Mouse (Mus musculus) forebrain, embryonic 14.5 days (tissue): ENCODE measurements around the gene Vcam1. TPM values are rescaled to one million over a fixed set of nuclear protein-coding genes. Genes with fewer than 3 reads are reported as not detected.

Experiments used
- ATAC-seq: fragments of 200-750 bp; cut with Nextera tagmentation; 2 replicates; pipeline ENCODE4 v1.8.0; 2017; ENCODE audit warnings: mild to moderate bottlenecking, moderate library complexity
- DNase-seq: peaks from one replicate; pipeline ENCODE4 v3.0.0-alpha.2; 2015; ENCODE audit warnings: low spot score
- H3K27ac ChIP-seq: fragments of 300-500 bp; sonication (generic); 2 replicates; pipeline ENCODE4 v1.5.1; 2014; ENCODE audit warnings: low read depth, mild to moderate bottlenecking, control low read depth, low read length, moderate library complexity
- H3K27me3 ChIP-seq: fragments of 300-500 bp; sonication (generic); replicated peaks from 2 replicates; pipeline ENCODE4 v1.6.1; 2014; ENCODE audit warnings: low read length, control low read depth, mixed read lengths; ENCODE audit not compliant: control insufficient read depth, insufficient read depth
- H3K36me3 ChIP-seq: fragments of 300-500 bp; sonication (generic); 2 replicates; pipeline ENCODE4 v1.6.1; 2014; ENCODE audit warnings: low read length, control low read depth; ENCODE audit not compliant: control insufficient read depth, insufficient read depth
- H3K4me1 ChIP-seq: fragments of 300-500 bp; sonication (generic); 2 replicates; pipeline ENCODE4 v1.6.1; 2014; ENCODE audit warnings: antibody characterized with exemption, low read length, control low read depth; ENCODE audit not compliant: control insufficient read depth, insufficient read depth
- H3K4me2 ChIP-seq: fragments of 300-500 bp; sonication (generic); 2 replicates; pipeline ENCODE4 v1.6.1; 2014; ENCODE audit warnings: mild to moderate bottlenecking, control low read depth, low read length
- H3K4me3 ChIP-seq: fragments of 300-500 bp; sonication (generic); 2 replicates; pipeline ENCODE4 v1.5.1; 2014; ENCODE audit warnings: low read depth, low read length, control low read depth
- H3K9ac ChIP-seq: fragments of 300-500 bp; sonication (generic); 2 replicates; pipeline ENCODE4 v1.6.1; 2014; ENCODE audit warnings: mild to moderate bottlenecking, low read length, control low read depth, moderate library complexity
- H3K9me3 ChIP-seq: fragments of 300-500 bp; sonication (generic); replicated peaks from 2 replicates; pipeline ENCODE4 v1.6.1; 2016; ENCODE audit warnings: low read length, control low read depth, mixed read lengths; ENCODE audit not compliant: control insufficient read depth
- whole genome bisulfite sequencing: fragments of 180-500 bp; shearing (Covaris S2); extraction: QIAGEN DNeasy Blood & Tissue Kit; methylation state at CpG from one replicate; pipeline ENCODE4 v1.1.7; 2014; 5-methylcytosine and 5-hydroxymethylcytosine counted together
- polyA plus RNA-seq: library from polyadenylated mRNA; unstranded; fragments of >200 nt; fragmentation: Nextera tagmentation; extraction: Ambion mirVana; gene quantifications from 2 replicates; pipeline ENCODE4 v1.2.1, GENCODE M21; 2014

Gene Vcam1
- polyA plus RNA-seq, 1 experiment from 2014 or later = 35.6 TPM

GRCm38 (mm10) chr3:116104866-116105647 lies 24.4 kb downstream of the Vcam1 start:
- peak overlapping the region; percentile 54 for H3K9ac ChIP-seq
- 6% methylated on average over 21 of the region's 21 CpGs for WGBS
- peak overlapping the region; percentile 26 for H3K4me3 ChIP-seq
- H3K27ac ChIP-seq = 0 out of 2 replicates have a peak overlapping the region, but pooled peaks have one; percentile 39
- peak; percentile 93 for DNase-seq
- peaks cover 4% of the 10 kb centered on the region; the same call in 1 of the 2 replicates for H3K4me1 ChIP-seq
- no peaks in the 10 kb centered on the region for H3K36me3 ChIP-seq
- ATAC-seq = peak; percentile 94
- peak overlapping the region; percentile 60 for H3K4me2 ChIP-seq
- no peaks in the 10 kb centered on the region for H3K27me3 ChIP-seq
- no peaks in the 10 kb centered on the region for H3K9me3 ChIP-seq

- Histone ChIP-seq H3K9ac (no peak overlapping the region), H3K9me3 (no peaks in the 10 kb centered on the region), H3K4me2 (peak overlapping the region; percentile 60; the same call in 1 of the 2 replicates), H3K4me3 (no peak overlapping the region), H3K4me1 (peaks cover 4% of the 10 kb centered on the region; the same call in 1 of the 2 replicates), H3K27ac (no peak overlapping the region), H3K36me3 (no peaks in the 10 kb centered on the region), H3K27me3 (no peaks in the 10 kb centered on the region)
- ATAC-seq (peak; percentile 47), DNase-seq (no peak)
- 10% methylated on average over 4 of the region's 4 CpGs for WGBS
Observed at GRCm38 (mm10) chr3:116104270-116104669, 25.2 kb downstream of the Vcam1 start.

GRCm38 (mm10) chr3:116100850-116101249 lies 28.6 kb downstream of the Vcam1 start:
- no peaks in the 10 kb centered on the region for H3K36me3 ChIP-seq
- no peak overlapping the region for H3K4me3 ChIP-seq
- H3K9ac ChIP-seq = no peak overlapping the region
- H3K27me3 ChIP-seq = no peaks in the 10 kb centered on the region
- 85% methylated on average over 1 of the region's 1 CpGs for WGBS
- no peaks in the 10 kb centered on the region for H3K9me3 ChIP-seq
- DNase-seq = peak; percentile 70
- no peak overlapping the region for H3K4me2 ChIP-seq
- ATAC-seq = no peak
- H3K4me1 ChIP-seq = peaks cover 4% of the 10 kb centered on the region; the same call in 1 of the 2 replicates
- H3K27ac ChIP-seq = no peak overlapping the region

GRCm38 (mm10) chr3:116095934-116096333 lies 33.6 kb downstream of the Vcam1 start:
- no peak for ATAC-seq
- Histone ChIP-seq H3K9me3 (0 out of 2 replicates have a peak, but pooled peaks cover 2% of the 10 kb centered on the region), H3K36me3 (no peaks in the 10 kb centered on the region), H3K27me3 (no peaks in the 10 kb centered on the region), H3K4me1 (no peaks in the 10 kb centered on the region), H3K4me3 (no peak overlapping the region), H3K27ac (no peak overlapping the region), H3K9ac (no peak overlapping the region), H3K4me2 (no peak overlapping the region)
- WGBS = 53% methylated on average over 3 of the region's 3 CpGs
- no peak for DNase-seq

DNA sequence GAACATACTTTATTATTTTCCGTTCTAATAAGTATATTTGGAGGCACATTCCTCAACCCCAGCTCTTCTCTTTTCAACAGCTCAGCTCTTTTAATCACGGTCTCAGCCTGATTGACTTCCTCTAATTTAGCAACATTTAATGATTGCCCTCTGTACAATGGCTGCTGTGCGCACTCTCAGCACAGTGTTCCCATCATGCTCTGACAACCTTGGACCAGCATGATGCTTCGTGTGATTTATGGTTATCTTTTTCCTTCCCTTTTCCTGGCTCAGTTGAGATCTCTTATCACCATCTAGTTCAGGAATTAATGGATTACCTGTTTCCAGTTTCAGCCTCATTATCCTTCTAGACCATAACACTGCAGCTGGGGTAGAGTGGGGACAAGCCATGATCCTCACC lies 34.2 kb downstream of the Vcam1 start:
- H3K9me3 ChIP-seq = 0 out of 2 replicates have a peak, but pooled peaks cover 2% of the 10 kb centered on the region
- DNase-seq = no peak
- no peaks in the 10 kb centered on the region for H3K27me3 ChIP-seq
- no peak overlapping the region for H3K27ac ChIP-seq
- no peaks in the 10 kb centered on the region for H3K4me1 ChIP-seq
- no peak overlapping the region for H3K4me2 ChIP-seq
- no peaks in the 10 kb centered on the region for H3K36me3 ChIP-seq
- 60% methylated on average over 4 of the region's 4 CpGs for WGBS
- H3K4me3 ChIP-seq = no peak overlapping the region
- no peak overlapping the region for H3K9ac ChIP-seq
- no peak for ATAC-seq

DNA sequence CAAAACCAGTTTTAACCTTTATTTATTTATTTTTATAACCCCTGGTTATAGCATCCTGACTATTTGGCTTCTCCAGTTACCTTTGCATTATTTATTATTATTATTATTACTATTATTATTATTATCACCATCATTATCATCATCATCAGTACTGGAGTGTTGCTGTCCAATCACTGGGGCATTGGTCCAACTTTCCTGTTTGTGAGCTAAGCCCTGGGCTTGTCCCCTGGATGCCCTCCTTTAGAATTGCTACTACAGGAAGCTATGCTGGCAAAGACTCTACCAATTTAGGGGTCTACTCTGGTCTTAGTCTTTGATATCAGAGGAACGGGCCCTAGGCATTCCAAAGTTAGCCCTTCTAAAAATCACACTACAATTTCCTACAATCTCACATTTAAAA lies 34.6 kb downstream of the Vcam1 start:
- Histone ChIP-seq H3K9ac (no peak overlapping the region), H3K4me2 (no peak overlapping the region), H3K27me3 (no peaks in the 10 kb centered on the region), H3K4me3 (no peak overlapping the region), H3K27ac (no peak overlapping the region), H3K36me3 (no peaks in the 10 kb centered on the region), H3K9me3 (0 out of 2 replicates have a peak, but pooled peaks cover 2% of the 10 kb centered on the region), H3K4me1 (no peaks in the 10 kb centered on the region)
- no peak for DNase-seq
- ATAC-seq = no peak
- 79% methylated on average over 1 of the region's 1 CpGs for WGBS

- ATAC-seq (no peak), DNase-seq (no peak)
- H3K36me3 ChIP-seq = no peaks in the 10 kb centered on the region
- no peak overlapping the region for H3K4me3 ChIP-seq
- H3K4me1 ChIP-seq = no peaks in the 10 kb centered on the region
- H3K4me2 ChIP-seq = no peak overlapping the region
- H3K9me3 ChIP-seq = 0 out of 2 replicates have a peak, but pooled peaks cover 2% of the 10 kb centered on the region
- 90% methylated on average over 2 of the region's 2 CpGs for WGBS
- no peak overlapping the region for H3K9ac ChIP-seq
- H3K27me3 ChIP-seq = no peaks in the 10 kb centered on the region
- no peak overlapping the region for H3K27ac ChIP-seq
Observed at GRCm38 (mm10) chr3:116094288-116094687, 35.2 kb downstream of the Vcam1 start.

DNA sequence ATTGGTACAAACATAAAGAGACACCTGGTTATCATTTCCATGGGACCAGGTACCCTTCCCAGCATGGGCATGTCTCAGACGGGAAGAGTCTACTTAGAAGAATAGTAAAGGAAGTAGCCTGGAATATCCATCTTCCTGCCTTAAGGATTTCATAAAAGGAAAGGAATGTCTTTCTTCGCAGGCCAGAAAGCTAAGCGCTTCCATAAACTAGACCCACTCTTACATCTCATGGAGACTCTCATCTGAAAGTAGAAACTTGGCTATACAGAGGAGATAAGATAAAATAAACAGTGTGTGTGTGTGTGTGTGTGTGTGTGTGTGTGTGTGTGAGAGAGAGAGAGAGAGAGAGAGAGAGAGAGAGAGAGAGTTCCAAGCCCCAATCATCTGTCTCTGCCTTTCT lies 36.9 kb downstream of the Vcam1 start:
- Histone ChIP-seq H3K4me1 (no peaks in the 10 kb centered on the region), H3K4me3 (no peak overlapping the region), H3K9me3 (peaks cover 2% of the 10 kb centered on the region; the same call in 1 of the 2 replicates), H3K27ac (no peak overlapping the region), H3K36me3 (no peaks in the 10 kb centered on the region), H3K27me3 (no peaks in the 10 kb centered on the region), H3K9ac (no peak overlapping the region), H3K4me2 (no peak overlapping the region)
- DNase-seq (no peak), ATAC-seq (no peak)
- WGBS = 94% methylated on average over 3 of the region's 3 CpGs

GRCm38 (mm10) chr3:116091706-116092105 lies 37.8 kb downstream of the Vcam1 start:
- Histone ChIP-seq H3K4me3 (no peak overlapping the region), H3K36me3 (no peaks in the 10 kb centered on the region), H3K27ac (no peak overlapping the region), H3K4me1 (no peaks in the 10 kb centered on the region), H3K4me2 (no peak overlapping the region), H3K9me3 (peaks cover 2% of the 10 kb centered on the region; the same call in 1 of the 2 replicates), H3K27me3 (no peaks in the 10 kb centered on the region), H3K9ac (no peak overlapping the region)
- ATAC-seq = no peak
- WGBS = 90% methylated on average over 5 of the region's 5 CpGs
- no peak for DNase-seq
